Mouse (Mus musculus) spleen, postnatal 36 days (tissue): ENCODE measurements around the gene Ppdpf.
"Not testable (repeated sequence)": the region's sequence is repeated elsewhere in the genome, so short reads cannot be mapped to it uniquely, and the experiment has no call there.

Source experiments
- DNase-seq, 2 experiments: peaks; one replicate each; pipeline ENCODE4 v3.0.0; 2022; ENCODE audit warnings: low spot score in 2 of 2, mixed read lengths in 1 of 2

Gene Ppdpf

GRCm38 (mm10) chr2:181159091-181159514 lies 27.9 kb upstream of the Ppdpf start:
- no peak for DNase-seq

- no peak for DNase-seq
Observed at GRCm38 (mm10) chr2:181159771-181160170, 27.3 kb upstream of the Ppdpf start.

- DNase-seq: no peak
Observed at GRCm38 (mm10) chr2:181160821-181161220, 26.2 kb upstream of the Ppdpf start.

- no peak for DNase-seq
Observed at GRCm38 (mm10) chr2:181166469-181166868, 20.6 kb upstream of the Ppdpf start.

DNA sequence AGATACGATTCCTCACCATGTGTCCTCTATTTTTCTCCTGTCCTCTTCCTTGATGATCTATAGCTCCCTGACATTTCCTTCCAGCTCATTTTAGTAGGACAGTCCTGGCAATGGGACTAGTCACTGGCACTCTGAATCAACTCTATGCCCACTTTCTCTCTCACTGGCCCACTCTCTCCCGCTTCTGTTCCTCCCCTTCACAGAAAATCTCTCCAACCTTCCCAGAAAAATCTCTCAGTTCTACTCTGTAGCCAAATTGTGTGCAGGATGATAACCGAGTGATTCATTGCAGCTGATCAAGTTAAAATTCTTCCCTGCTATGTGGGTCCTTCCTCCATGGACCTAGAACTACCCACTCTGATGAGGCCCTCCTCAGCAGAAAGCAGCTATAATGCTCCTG lies 12.4 kb upstream of the Ppdpf start:
- DNase-seq: no peak

- DNase-seq: no peak
Observed at GRCm38 (mm10) chr2:181178015-181178414, 9.0 kb upstream of the Ppdpf start.

DNA sequence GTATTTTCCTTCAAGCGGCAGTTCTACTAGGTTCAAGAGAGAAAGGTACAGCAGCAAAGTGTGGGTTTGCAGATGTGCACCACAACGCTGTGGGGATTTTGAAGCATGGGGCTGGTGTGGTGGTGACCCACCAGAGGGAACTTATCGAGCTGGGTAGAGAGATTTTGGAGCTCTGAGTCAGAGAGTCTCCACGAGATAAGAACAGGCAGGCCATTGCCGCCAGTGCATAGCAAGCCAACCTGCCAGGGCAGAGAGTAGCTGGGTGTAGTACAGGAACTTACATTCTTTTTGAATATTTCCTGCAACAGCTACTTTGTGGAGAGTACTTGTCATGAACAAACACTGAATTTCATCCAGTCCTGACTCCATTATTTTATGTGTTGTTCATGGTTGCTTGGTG lies 8.6 kb upstream of the Ppdpf start:
- no peak for DNase-seq

- DNase-seq: no peak
Observed at GRCm38 (mm10) chr2:181180898-181181297, 6.1 kb upstream of the Ppdpf start.

- DNase-seq: peak; percentile 87
Observed at GRCm38 (mm10) chr2:181186635-181187034, 412 bp upstream of the Ppdpf start.

DNA sequence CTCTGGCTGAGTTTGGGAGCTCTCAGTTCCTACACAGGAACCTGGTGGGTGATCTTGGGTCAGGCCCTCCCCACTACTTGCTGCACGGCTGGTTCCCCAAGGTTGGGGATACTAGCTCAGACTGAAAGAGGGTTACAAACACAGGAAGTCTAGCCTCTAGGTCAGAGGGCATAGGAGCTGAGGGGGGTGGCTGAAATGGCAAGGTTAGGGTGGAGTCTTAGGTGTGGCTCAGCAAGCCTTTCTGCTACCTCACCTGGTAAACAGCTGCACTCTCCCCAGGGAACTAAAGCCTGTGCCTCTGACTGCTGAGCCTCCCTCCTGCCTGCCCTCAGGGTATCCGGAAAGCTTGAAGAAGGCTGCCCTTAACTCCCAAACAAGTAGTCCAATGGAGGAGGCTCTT lies 1.6 kb downstream of the Ppdpf start:
- peak; percentile 84 to 86 for DNase-seq

DNA sequence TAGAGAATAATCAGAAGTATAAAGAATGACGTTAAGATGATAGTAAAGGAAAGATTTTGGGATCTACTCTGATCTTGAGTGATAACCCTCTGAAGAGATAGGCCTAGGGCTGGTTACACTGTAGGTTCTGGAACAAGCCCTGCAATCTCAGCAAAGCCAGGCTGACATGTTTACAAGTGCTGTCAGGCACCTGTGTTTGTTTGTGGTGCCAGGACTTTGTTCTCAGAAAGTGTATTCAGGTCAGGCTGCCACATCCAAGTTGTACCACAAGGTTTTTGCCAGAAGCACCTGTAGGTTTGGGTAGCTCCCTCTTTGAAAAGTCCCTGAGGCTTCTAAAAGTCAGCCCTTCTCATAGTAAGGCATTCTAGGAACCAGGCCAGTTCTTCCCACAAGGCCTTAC lies 2.3 kb downstream of the Ppdpf start:
- DNase-seq: no peak

DNA sequence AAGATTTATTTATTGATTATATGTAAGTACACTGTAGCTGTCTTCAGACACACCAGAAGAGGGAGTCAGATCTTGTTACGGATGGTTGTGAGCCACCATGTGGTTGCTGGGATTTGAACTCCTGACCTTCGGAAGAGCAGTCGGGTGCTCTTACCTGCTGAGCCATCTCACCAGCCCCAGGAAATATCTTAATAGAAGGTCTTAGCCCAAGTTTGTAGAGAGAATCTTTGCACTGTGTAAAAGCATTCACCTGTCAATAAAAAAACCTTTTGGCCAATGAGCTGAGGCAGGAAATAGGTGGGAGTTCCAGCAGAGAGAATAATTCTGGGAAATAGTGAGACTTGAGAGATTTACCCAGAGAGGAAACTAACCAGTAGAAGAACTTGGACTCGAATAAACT lies 4.3 kb downstream of the Ppdpf start:
- not testable (repeated sequence) for DNase-seq

DNA sequence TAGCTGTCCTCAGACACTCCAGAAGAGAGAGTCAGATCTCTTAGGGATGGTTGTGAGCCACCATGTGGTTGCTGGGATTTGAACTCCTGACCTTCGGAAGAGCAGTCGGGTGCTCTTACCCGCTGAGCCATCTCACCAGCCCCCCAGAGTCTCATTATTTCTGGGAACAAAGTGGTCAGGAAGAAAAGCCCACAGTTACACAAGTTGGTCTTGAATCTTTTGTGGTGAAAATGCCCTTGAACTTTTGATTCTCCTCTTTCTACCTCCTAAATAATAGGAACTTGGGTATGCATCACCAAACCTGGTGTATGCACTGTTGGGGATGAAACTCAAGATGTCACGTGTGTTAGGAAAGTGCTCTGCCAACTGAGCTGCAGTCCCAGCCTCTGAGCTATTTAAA lies 4.9 kb downstream of the Ppdpf start:
- DNase-seq: no peak

DNA sequence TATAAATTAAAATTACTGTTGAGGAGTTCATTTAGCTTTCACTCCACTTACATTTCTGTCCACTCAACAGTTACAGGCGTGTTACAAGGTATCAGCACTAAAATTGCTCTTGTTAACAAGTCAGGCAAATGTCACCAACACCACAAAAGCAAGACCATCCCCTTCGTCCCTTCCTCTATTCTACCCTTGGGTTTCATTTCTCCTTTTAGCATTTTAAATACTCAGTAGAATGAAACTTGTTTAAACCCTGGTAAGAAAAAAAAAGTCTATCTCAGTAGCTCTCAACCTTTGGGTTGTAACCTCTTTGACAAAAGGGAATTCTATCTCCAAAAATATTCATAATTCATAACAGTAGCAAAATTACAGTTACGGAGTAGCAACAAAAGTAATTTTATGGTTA lies 6.0 kb downstream of the Ppdpf start:
- DNase-seq: peak; percentile 52 to 74

- no peak for DNase-seq
Observed at GRCm38 (mm10) chr2:181196628-181197300, 9.7 kb downstream of the Ppdpf start.

GRCm38 (mm10) chr2:181201606-181202005 lies 14.6 kb downstream of the Ppdpf start:
- no peak for DNase-seq

- no peak for DNase-seq
Observed at GRCm38 (mm10) chr2:181202422-181202821, 15.4 kb downstream of the Ppdpf start, which contains the start of gene Ptk6. Gene Ptk6 (minus strand): TSS chr2:181202789.

DNA sequence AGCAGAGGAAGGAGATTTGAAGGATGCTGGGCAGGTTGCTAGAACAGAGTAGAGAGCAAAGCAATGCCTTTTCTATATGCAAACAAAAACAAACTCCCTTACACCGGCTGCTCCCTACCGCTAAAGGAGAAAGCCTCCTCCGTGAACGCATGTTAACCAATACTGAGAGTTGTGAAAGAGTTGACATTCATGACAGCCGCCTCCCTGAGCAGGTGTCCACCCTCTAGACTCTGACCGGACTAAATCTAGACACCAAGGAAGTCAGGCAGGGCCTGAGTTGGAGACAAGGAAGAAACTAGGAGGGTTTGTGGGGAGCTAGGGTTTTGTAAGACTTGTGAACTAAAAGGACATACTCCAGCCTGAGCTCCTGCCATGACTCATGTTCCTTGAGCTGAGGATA lies 15.8 kb downstream of the Ppdpf start:
- DNase-seq: no peak

- no peak for DNase-seq
Observed at GRCm38 (mm10) chr2:181205678-181206077, 18.6 kb downstream of the Ppdpf start.

GRCm38 (mm10) chr2:181206118-181206517 lies 19.1 kb downstream of the Ppdpf start:
- peak in 1 of 2 experiments; percentile 25 for DNase-seq

- no peak for DNase-seq
Observed at GRCm38 (mm10) chr2:181212389-181213020, 25.5 kb downstream of the Ppdpf start.

- peak in 1 of 2 experiments; percentile 46 for DNase-seq
Observed at GRCm38 (mm10) chr2:181213021-181213445, 26.0 kb downstream of the Ppdpf start, which contains the start of gene Srms. Gene Srms (minus strand): TSS chr2:181213185.

GRCm38 (mm10) chr2:181216037-181216436 lies 29.0 kb downstream of the Ppdpf start:
- DNase-seq: no peak
